Mouse (Mus musculus) testis, adult 2 months (tissue): ENCODE data around the gene Trim56.

Experiments used
- CTCF ChIP-seq: fragments of 200-500 bp; IDR thresholded peaks from 2 replicates; pipeline ENCODE4 v1.5.1; 2012; ENCODE audit warnings: low read depth, mild to moderate bottlenecking, inconsistent platforms, low read length, moderate library complexity; ENCODE audit not compliant: control insufficient read depth, insufficient read depth, insufficient replicate concordance
- POLR2A ChIP-seq: fragments of 200-500 bp; IDR thresholded peaks from 2 replicates; pipeline ENCODE4 v1.6.1; 2012; ENCODE audit warnings: low read depth, mild to moderate bottlenecking, inconsistent platforms, low read length, moderate library complexity; ENCODE audit not compliant: control insufficient read depth

GRCm38 (mm10) chr5:137134959-137135358, 18.9 kb upstream of the Trim56 start:
- TF ChIP-seq CTCF: no peak
- TF ChIP-seq POLR2A: no peak
